Mouse (Mus musculus) ovary, adult 2 months (tissue): ENCODE data around the gene Cnih4. TPM values are rescaled to one million over a fixed set of nuclear protein-coding genes. Genes with fewer than 3 reads are reported as not detected.

Source experiments
- polyA plus RNA-seq: library from polyadenylated mRNA; depleted of rRNA; stranded (reverse); fragments of >200 nt; gene quantifications from 2 replicates; pipeline ENCODE4 v1.2.3, GENCODE M21; 2012; rRNA removed

The Cnih4 gene
- 12.7 and 18.4 TPM in 2 replicates for polyA plus RNA-seq

GRCm38 (mm10) chr1:181143950-181144836, at the start of gene Cnih4, which contains the start of gene Nvl:
Gene Cnih4 (plus strand): TSS chr1:181144693.
Gene Nvl (minus strand): TSS chr1:181144204.

DNA sequence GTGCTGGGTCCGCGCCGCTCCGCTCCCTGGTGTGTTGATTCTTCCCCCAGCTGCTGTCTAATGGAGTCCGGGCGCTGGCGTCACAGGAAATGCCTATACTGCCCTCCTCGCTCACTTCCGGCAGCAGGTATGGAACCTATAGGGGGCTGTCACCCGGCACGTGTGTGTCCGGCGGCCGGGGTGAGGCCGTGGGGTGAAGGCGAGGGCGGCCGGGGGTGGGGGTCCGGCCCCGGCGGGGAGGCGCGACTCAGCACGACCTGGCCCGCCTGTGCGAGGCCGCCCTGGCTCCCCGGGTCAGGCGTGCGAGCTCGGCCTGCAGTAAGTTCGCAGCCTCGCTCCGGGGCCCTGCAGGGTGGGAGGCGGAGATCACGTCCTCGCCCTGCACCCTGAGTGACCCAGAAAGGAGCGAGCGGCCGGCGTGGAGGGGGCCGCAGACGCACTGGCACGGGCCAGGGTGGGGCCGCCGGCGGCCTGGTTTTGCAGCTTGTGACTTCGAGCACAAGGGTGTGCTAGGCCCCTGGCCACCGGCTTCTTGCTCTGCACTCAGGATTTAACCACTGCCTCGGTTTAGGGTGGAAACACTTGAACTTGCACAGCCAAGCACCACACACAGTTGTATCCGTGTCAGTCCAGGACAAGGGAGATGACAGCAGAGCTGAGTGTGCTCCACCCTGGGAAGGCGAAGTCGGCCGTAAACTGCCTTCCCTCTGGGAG, 67.6 kb downstream of the Cnih4 start, which contains the start of gene Wdr26:
TSS of gene Wdr26 (minus strand) at position 82 of the 714 bp plus-strand sequence.

Other genes starting within 250 kb of the Cnih4 start
- gene Pycr2, start 240.4 kb upstream of the Cnih4 start, polyA plus RNA-seq: 79.9 and 94.7 TPM in 2 replicates
- gene Lefty1, start 209.7 kb upstream of the Cnih4 start, polyA plus RNA-seq: 21.2 and 23.4 TPM in 2 replicates
- 47.3 and 47.7 TPM in 2 replicates for gene Tmem63a, start 202.3 kb upstream of the Cnih4 start, polyA plus RNA-seq
- 121 and 183 TPM in 2 replicates for gene Ephx1, start 123.8 kb upstream of the Cnih4 start, polyA plus RNA-seq
- not detected in 2 replicates for gene 9130409I23Rik, start 93.5 kb upstream of the Cnih4 start, polyA plus RNA-seq
- gene Nvl, start 489 bp upstream of the Cnih4 start, polyA plus RNA-seq: 11.8 and 15.9 TPM in 2 replicates
- 40.6 and 56.1 TPM in 2 replicates for gene Wdr26, start 67.3 kb downstream of the Cnih4 start, polyA plus RNA-seq
- gene Cnih3, start 207.9 kb downstream of the Cnih4 start, polyA plus RNA-seq: 0.08 and 0.09 TPM in 2 replicates